Mouse (Mus musculus) thymus, postnatal 14 days (tissue): ENCODE results near the gene Gm10961.

ENCODE experiments used
- DNase-seq: peaks from one replicate; pipeline ENCODE4 v3.0.0; 2021

Gene Gm10961

DNA sequence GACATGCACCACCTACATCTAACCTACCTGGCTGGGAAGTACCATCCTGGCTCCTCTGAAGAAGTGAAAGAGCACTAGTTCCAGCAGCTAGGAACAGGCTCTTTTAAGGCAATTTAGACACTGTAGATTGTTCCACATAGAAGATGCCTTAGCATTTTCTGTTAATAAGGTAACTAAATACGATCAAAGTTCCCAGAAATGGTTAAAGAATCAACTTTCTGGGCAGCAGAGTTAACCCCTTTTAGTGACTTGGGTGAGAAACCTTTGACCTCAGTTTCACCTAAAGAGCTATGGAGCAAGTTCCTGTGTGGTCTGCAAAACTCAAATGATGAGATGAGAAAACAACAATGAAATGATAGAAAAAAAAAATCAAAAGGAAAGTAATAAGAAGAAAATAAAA, 33.5 kb downstream of the Gm10961 start:
- DNase-seq: no peak

DNA sequence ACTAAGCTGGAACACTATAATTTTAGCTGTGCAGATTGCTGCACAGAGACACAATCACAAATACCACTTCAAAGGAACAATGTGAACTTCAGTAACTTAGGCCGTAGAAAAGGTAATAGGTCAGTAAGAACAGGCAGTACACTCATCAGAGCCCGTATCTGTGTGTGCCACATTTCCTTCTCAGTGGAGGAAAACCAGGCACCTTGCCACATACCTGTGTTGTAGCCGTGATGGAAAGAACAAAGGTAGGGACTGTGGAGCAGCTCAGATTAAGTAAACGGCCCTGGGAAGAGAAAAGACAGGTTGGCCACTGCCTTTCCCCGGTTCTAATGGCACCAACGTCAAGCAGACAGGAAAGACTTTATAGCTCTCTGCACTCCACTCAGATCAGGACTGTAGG, 36.3 kb downstream of the Gm10961 start:
- no peak for DNase-seq

DNA sequence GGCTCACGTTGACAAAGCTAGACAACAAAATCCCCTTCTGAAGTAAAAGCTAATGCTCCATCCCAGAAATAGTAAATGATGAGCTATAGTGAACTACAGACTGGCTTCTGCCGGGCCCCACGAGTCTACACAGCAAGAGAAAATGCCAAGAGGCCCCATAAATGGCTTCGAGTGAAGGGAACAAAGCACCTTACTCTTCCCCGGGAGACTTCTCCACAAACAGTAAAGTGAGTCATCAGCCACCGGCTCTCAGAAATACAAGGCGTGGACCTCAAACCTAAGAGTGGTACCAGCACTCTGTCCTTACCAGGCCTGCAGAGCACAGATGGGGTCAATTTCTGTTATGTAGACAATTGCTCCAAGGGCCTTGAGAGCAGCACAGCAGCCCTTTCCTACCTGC, 37.7 kb downstream of the Gm10961 start:
- DNase-seq: no peak

DNA sequence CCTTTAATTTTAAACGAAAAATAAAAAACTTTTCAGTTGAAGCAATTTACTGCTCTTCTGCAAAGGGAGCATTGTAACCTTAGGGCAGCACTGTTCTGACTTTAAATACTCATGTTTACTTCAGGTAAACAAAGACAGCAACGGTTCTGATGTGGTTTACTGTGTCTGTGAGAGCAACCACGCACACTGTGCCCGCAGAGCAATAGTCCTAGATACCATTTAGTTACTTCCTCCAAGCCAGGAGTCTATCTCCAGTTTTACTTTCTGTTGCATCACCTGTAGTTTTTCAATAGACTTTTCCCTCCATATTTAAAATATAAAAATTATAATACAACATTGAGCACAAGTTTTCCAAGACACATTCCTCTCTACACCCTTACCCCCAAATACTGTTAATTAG, 39.4 kb downstream of the Gm10961 start:
- DNase-seq: no peak

DNA sequence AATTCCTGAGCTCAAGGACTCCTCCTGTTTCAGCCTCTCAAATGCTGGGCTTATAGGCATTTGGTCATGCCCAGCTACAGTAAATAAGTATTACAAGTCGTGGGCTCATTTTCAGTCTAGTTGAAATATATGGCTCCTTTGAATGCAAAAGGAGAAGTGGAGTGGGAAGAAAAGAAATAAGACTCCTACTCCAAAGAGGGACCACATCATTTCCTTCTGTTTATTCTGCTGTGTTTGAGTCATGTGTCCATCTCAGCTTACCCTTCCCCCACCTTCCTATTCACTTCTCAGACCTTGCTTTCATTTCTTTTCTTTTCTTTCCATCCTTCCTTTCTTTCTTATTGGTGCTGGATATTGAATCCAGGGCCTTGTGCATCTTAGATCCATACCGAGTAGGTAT, 40.4 kb downstream of the Gm10961 start:
- no peak for DNase-seq

DNA sequence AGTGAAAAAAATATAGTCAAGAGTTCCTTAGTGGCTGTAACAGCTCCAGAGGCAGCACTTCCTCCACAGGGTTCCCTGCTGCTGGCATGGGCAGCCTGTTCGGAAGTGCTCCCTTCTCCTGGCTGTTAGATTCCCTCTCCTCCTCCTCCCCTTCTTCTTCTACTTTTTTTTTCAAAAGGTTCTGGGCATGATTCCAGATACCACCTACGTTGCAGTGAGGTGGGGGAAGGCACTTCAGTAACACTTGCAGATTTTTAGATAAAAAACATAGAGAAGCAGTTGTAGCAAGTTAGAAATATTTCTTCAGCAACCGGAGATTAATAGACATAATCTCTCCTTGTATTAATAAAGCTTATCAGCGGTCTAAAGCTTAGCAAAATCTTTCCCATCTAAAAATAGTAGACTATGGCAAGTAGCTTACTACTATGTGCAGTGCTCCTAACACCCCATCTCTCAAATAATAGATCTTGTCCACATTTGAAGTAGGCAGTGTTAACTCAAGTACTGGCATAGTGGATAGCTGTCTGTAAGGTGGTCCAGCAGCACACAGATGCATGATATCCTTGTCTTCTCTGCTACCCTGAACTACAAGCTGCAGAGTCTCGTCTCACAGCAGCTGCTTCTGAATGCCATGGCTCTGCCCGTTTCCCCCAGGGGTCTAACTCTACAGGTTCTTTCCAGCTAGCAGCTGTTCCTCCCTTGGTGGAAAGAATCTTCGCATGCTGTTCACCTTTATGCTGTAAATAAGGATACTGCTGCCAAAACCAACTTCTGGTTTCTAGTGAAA, 49.9 kb downstream of the Gm10961 start:
- DNase-seq: no peak
